Mouse (Mus musculus) intestine, embryonic 15.5 days (tissue): ENCODE results near the gene Acap2. TPM values are rescaled to one million over a fixed set of nuclear protein-coding genes. Genes with fewer than 3 reads are reported as not detected.

Experiments used
- ATAC-seq: fragments of 200-750 bp; cut with Nextera tagmentation; 2 replicates; pipeline ENCODE4 v1.8.0; 2017; ENCODE audit warnings: moderate TSS enrichment, moderate library complexity
- H3K27ac ChIP-seq: fragments of 300-500 bp; sonication (generic); 2 replicates; pipeline ENCODE4 v1.5.1; 2015; ENCODE audit warnings: mild to moderate bottlenecking, inconsistent platforms
- H3K27me3 ChIP-seq: fragments of 300-500 bp; sonication (generic); replicated peaks from 2 replicates; pipeline ENCODE4 v1.6.1; 2015; ENCODE audit warnings: inconsistent platforms
- H3K36me3 ChIP-seq: fragments of 300-500 bp; sonication (generic); 2 replicates; pipeline ENCODE4 v1.6.1; 2015; ENCODE audit warnings: inconsistent platforms
- H3K4me1 ChIP-seq: fragments of 300-500 bp; sonication (generic); replicated peaks from 2 replicates; pipeline ENCODE4 v1.6.1; 2015; ENCODE audit warnings: inconsistent platforms
- H3K4me2 ChIP-seq: fragments of 300-500 bp; sonication (generic); replicated peaks from 2 replicates; pipeline ENCODE4 v1.6.1; 2015; ENCODE audit warnings: mild to moderate bottlenecking, inconsistent platforms
- H3K4me3 ChIP-seq: fragments of 300-500 bp; sonication (generic); replicated peaks from 2 replicates; pipeline ENCODE4 v1.5.1; 2015; ENCODE audit warnings: inconsistent platforms
- H3K9ac ChIP-seq: fragments of 300-500 bp; sonication (generic); 2 replicates; pipeline ENCODE4 v1.6.1; 2015; ENCODE audit warnings: inconsistent platforms
- H3K9me3 ChIP-seq: fragments of 300-500 bp; sonication (generic); 2 replicates; pipeline ENCODE4 v1.6.1; 2016; ENCODE audit warnings: inconsistent platforms
- WGBS: fragments of 180-500 bp; shearing (Covaris S2); methylation state at CpG from one replicate; pipeline ENCODE4 v1.1.7; 2015; 5-methylcytosine and 5-hydroxymethylcytosine counted together
- polyA plus RNA-seq: library from polyadenylated mRNA; unstranded; fragments of >200 nt; fragmentation: Nextera tagmentation; extraction: Ambion mirVana; gene quantifications from 2 replicates; pipeline ENCODE4 v1.2.1, GENCODE M21; 2015

Gene Acap2
- polyA plus RNA-seq, 1 experiment from 2014 or later: 18.6 TPM

GRCm38 (mm10) chr16:31233541-31234339 lies 32.7 kb upstream of the Acap2 start:
- no peak overlapping the region for H3K27ac ChIP-seq
- H3K4me2 ChIP-seq: peak overlapping the region; percentile 52
- peak; percentile 46; the same call in 1 of the 2 replicates for ATAC-seq
- no peaks in the 10 kb centered on the region for H3K27me3 ChIP-seq
- H3K9ac ChIP-seq: no peak overlapping the region
- peaks cover 14% of the 10 kb centered on the region for H3K4me1 ChIP-seq
- H3K9me3 ChIP-seq: no peaks in the 10 kb centered on the region
- H3K36me3 ChIP-seq: no peaks in the 10 kb centered on the region
- WGBS: 15% methylated on average over 20 of the region's 20 CpGs
- peak overlapping the region; percentile 11; the same call in 1 of the 2 replicates for H3K4me3 ChIP-seq

- no peak overlapping the region for H3K27ac ChIP-seq
- peaks cover 14% of the 10 kb centered on the region for H3K4me1 ChIP-seq
- H3K4me2 ChIP-seq: peak overlapping the region; percentile 52; the same call in 1 of the 2 replicates
- H3K36me3 ChIP-seq: no peaks in the 10 kb centered on the region
- H3K4me3 ChIP-seq: peak overlapping the region; percentile 11; the same call in 1 of the 2 replicates
- H3K9ac ChIP-seq: no peak overlapping the region
- 15% methylated on average over 4 of the region's 4 CpGs for WGBS
- no peaks in the 10 kb centered on the region for H3K27me3 ChIP-seq
- H3K9me3 ChIP-seq: no peaks in the 10 kb centered on the region
- 0 out of 2 replicates have a peak, but pooled peaks have one; percentile 4 for ATAC-seq
Measured at GRCm38 (mm10) chr16:31233167-31233498, 32.1 kb upstream of the Acap2 start.

- H3K9me3 ChIP-seq: no peaks in the 10 kb centered on the region
- no peak overlapping the region for H3K9ac ChIP-seq
- 58% methylated on average over 5 of the region's 5 CpGs for WGBS
- H3K27me3 ChIP-seq: no peaks in the 10 kb centered on the region
- no peak for ATAC-seq
- no peak overlapping the region for H3K4me3 ChIP-seq
- H3K4me1 ChIP-seq: peaks cover 14% of the 10 kb centered on the region
- no peak overlapping the region for H3K4me2 ChIP-seq
- H3K27ac ChIP-seq: no peak overlapping the region
- no peaks in the 10 kb centered on the region for H3K36me3 ChIP-seq
Measured at GRCm38 (mm10) chr16:31232491-31233166, 31.6 kb upstream of the Acap2 start.

- no peak overlapping the region for H3K4me2 ChIP-seq
- peaks cover 14% of the 10 kb centered on the region for H3K4me1 ChIP-seq
- no peaks in the 10 kb centered on the region for H3K27me3 ChIP-seq
- ATAC-seq: no peak
- no peak overlapping the region for H3K4me3 ChIP-seq
- H3K9ac ChIP-seq: no peak overlapping the region
- no peaks in the 10 kb centered on the region for H3K36me3 ChIP-seq
- no peaks in the 10 kb centered on the region for H3K9me3 ChIP-seq
- whole genome bisulfite sequencing: 40% methylated on average over 5 of the region's 5 CpGs
- H3K27ac ChIP-seq: 0 out of 2 replicates have a peak overlapping the region, but pooled peaks have one; percentile 22
Measured at GRCm38 (mm10) chr16:31231591-31231990, 30.5 kb upstream of the Acap2 start.

GRCm38 (mm10) chr16:31227746-31228145 lies 26.7 kb upstream of the Acap2 start:
- no peak overlapping the region for H3K9ac ChIP-seq
- 95% methylated on average over 1 of the region's 1 CpGs for WGBS
- H3K4me3 ChIP-seq: no peak overlapping the region
- no peak overlapping the region for H3K4me2 ChIP-seq
- H3K27ac ChIP-seq: no peak overlapping the region
- no peaks in the 10 kb centered on the region for H3K36me3 ChIP-seq
- no peaks in the 10 kb centered on the region for H3K9me3 ChIP-seq
- no peak for ATAC-seq
- no peaks in the 10 kb centered on the region for H3K4me1 ChIP-seq
- H3K27me3 ChIP-seq: no peaks in the 10 kb centered on the region

- no peaks in the 10 kb centered on the region for H3K36me3 ChIP-seq
- no peak overlapping the region for H3K9ac ChIP-seq
- 95% methylated on average over 4 of the region's 4 CpGs for WGBS
- no peak overlapping the region for H3K27ac ChIP-seq
- H3K4me3 ChIP-seq: no peak overlapping the region
- no peaks in the 10 kb centered on the region for H3K9me3 ChIP-seq
- no peak overlapping the region for H3K4me2 ChIP-seq
- H3K4me1 ChIP-seq: no peaks in the 10 kb centered on the region
- ATAC-seq: no peak
- H3K27me3 ChIP-seq: no peaks in the 10 kb centered on the region
Measured at GRCm38 (mm10) chr16:31215271-31215670, 14.2 kb upstream of the Acap2 start.

- WGBS: 93% methylated on average over 6 of the region's 6 CpGs
- Histone ChIP-seq H3K36me3 (no peaks in the 10 kb centered on the region), H3K9ac (no peak overlapping the region), H3K4me1 (no peaks in the 10 kb centered on the region), H3K27me3 (no peaks in the 10 kb centered on the region), H3K4me3 (no peak overlapping the region), H3K9me3 (no peaks in the 10 kb centered on the region), H3K27ac (no peak overlapping the region), H3K4me2 (no peak overlapping the region)
- ATAC-seq: no peak
Measured at GRCm38 (mm10) chr16:31213463-31213862, 12.4 kb upstream of the Acap2 start.

GRCm38 (mm10) chr16:31211503-31211902 lies 10.5 kb upstream of the Acap2 start:
- H3K36me3 ChIP-seq: no peaks in the 10 kb centered on the region
- H3K4me3 ChIP-seq: no peak overlapping the region
- no peak overlapping the region for H3K4me2 ChIP-seq
- no peaks in the 10 kb centered on the region for H3K27me3 ChIP-seq
- 64% methylated on average over 9 of the region's 9 CpGs for WGBS
- H3K9ac ChIP-seq: no peak overlapping the region
- no peak for ATAC-seq
- H3K27ac ChIP-seq: no peak overlapping the region
- no peaks in the 10 kb centered on the region for H3K4me1 ChIP-seq
- H3K9me3 ChIP-seq: no peaks in the 10 kb centered on the region

- ATAC-seq: peak; percentile 55
Measured at GRCm38 (mm10) chr16:31210453-31210852, 9.4 kb upstream of the Acap2 start.

GRCm38 (mm10) chr16:31209911-31210310 lies 8.9 kb upstream of the Acap2 start:
- H3K4me2 ChIP-seq: no peak overlapping the region
- no peaks in the 10 kb centered on the region for H3K36me3 ChIP-seq
- no peak for ATAC-seq
- H3K27ac ChIP-seq: no peak overlapping the region
- no peak overlapping the region for H3K4me3 ChIP-seq
- H3K9ac ChIP-seq: no peak overlapping the region
- H3K9me3 ChIP-seq: no peaks in the 10 kb centered on the region
- no peaks in the 10 kb centered on the region for H3K4me1 ChIP-seq
- H3K27me3 ChIP-seq: no peaks in the 10 kb centered on the region
- 60% methylated on average over 5 of the region's 5 CpGs for WGBS

More at GRCm38 (mm10) chr16:31210453-31210852, 9.4 kb upstream of the Acap2 start:
- H3K9ac ChIP-seq: no peak overlapping the region
- H3K27ac ChIP-seq: no peak overlapping the region
- 55% methylated on average over 4 of the region's 4 CpGs for WGBS
- no peak overlapping the region for H3K4me2 ChIP-seq
- H3K4me3 ChIP-seq: no peak overlapping the region
- H3K4me1 ChIP-seq: no peaks in the 10 kb centered on the region
- no peaks in the 10 kb centered on the region for H3K9me3 ChIP-seq
- H3K36me3 ChIP-seq: no peaks in the 10 kb centered on the region
- H3K27me3 ChIP-seq: no peaks in the 10 kb centered on the region

GRCm38 (mm10) chr16:31205726-31206125 lies 4.7 kb upstream of the Acap2 start:
- Histone ChIP-seq H3K9me3 (no peaks in the 10 kb centered on the region), H3K27ac (no peak overlapping the region), H3K4me2 (no peak overlapping the region), H3K36me3 (no peaks in the 10 kb centered on the region), H3K27me3 (no peaks in the 10 kb centered on the region), H3K4me3 (no peak overlapping the region), H3K4me1 (no peaks in the 10 kb centered on the region), H3K9ac (no peak overlapping the region)
- 69% methylated on average over 7 of the region's 7 CpGs for WGBS
- ATAC-seq: no peak

GRCm38 (mm10) chr16:31205187-31205586 lies 4.1 kb upstream of the Acap2 start:
- no peaks in the 10 kb centered on the region for H3K9me3 ChIP-seq
- H3K4me3 ChIP-seq: no peak overlapping the region
- WGBS: 90% methylated on average over 8 of the region's 8 CpGs
- no peaks in the 10 kb centered on the region for H3K36me3 ChIP-seq
- no peak overlapping the region for H3K27ac ChIP-seq
- no peaks in the 10 kb centered on the region for H3K27me3 ChIP-seq
- no peak overlapping the region for H3K4me2 ChIP-seq
- no peak for ATAC-seq
- no peaks in the 10 kb centered on the region for H3K4me1 ChIP-seq
- no peak overlapping the region for H3K9ac ChIP-seq
